Mouse (Mus musculus): ENCODE data around the gene Ube2o. TPM values are rescaled to one million over a fixed set of nuclear protein-coding genes. Genes with fewer than 3 reads are reported as not detected.

Ube2o gene
- polyA plus RNA-seq, 1 experiment = 27.8 TPM

DNA sequence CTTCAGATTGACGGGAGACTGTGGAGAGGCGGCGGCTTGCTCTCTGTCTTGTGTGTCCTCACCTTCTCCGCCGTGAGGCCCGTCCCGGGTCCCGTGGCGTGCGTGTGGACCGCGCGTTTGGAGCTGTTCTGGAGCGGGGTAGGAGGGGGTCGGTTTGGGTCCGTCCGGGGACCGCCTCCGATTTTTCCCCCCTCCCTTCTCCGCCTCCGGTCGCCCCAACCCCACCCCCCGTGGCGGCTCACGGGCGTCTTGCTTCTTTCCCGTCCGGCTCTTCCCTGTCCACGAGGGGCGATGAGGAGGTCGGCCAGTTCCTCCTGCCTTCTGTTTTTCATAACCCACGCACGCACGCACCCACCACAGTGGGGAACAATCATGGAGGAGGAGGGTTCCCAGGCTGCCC, 82.7 kb downstream of the Ube2o start:
- no peak for TF ChIP-seq GATA1 (IDR thresholded peaks at IDR 0.05; ENCODE audit: low read length)

DNA sequence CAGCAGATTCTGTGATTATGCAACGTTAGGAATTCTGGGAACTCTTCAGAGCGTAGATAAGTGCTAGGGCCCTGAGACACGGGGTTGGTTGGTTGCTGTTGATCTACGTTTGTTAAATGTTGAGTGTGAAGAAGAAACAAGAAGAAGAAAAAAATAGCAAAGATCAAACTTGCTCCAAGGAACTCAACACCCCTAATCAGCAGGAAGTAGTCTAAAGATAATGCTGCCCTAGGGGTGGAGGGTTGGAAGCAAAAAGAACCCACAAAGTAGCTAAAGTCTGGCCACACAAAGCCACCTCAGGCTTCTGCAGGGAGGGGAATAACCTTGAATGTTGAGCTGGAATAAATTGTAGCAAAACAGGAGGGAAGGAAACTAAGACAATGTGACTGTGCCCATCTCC, 83.9 kb downstream of the Ube2o start:
- TF ChIP-seq GATA1 (IDR thresholded peaks at IDR 0.05; ENCODE audit: low read length) = no peak

DNA sequence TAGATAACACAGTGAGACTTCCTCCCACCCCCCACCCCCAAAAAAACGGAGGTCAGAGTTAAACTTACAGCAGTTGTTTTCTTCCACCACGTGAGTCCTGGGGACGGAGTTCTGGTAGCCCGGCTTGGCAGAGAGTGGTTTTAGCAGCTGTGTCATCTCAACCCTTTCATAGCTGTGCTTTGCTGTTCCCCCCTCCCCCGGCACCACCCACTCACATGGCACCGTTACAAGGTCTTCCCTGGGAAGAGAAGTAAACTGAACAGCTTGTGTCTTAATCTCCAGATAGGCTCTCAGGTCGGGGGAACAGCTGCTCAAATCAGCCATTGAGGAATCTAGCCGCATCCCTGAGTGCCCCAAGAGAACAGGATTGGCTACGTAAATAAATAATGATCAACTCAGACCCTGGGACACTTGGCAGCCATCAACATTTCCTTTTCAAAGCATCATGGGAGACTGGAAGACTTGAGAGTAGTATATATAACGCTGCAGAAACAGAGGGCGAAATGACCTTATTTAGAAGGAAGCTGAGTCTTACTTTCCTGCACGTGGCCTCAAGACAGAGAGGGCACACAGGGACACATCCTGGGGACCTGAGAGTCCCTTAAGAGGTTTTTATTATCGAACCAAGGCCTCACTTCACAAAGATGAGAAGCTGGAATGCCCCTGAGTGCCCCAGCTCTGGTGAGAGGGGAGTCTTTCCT, 86.6 kb downstream of the Ube2o start:
- TF ChIP-seq GATA1 (IDR thresholded peaks at IDR 0.05; ENCODE audit: low read length) = no peak

DNA sequence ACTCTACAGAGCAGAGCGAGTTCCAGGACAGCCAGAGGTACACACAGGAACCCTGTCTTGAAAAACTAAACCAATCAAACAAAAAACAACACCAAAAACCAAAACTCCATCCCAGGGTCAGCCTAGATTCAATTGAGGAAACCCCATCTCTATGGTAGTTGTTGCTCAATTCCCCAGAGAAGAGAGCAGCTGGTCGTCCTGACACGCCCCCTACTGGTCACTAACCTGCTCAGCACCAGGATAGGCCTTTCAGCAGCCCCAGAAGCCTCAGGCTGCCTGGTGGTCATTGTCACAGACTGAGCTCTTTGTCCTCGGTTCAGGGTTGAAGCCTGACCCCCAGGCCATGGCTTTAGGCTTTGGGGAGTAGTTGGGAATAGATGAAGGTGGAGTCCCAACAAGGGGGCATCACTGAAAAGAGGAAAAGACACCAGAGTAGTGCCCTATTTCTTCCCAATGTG, 87.4 kb downstream of the Ube2o start, which contains the start of gene Prpsap1:
Prpsap1 (minus strand) TSS at position 408 of the 458 bp plus-strand sequence.
- no peak for TF ChIP-seq GATA1 (IDR thresholded peaks at IDR 0.05; ENCODE audit: low read length)

DNA sequence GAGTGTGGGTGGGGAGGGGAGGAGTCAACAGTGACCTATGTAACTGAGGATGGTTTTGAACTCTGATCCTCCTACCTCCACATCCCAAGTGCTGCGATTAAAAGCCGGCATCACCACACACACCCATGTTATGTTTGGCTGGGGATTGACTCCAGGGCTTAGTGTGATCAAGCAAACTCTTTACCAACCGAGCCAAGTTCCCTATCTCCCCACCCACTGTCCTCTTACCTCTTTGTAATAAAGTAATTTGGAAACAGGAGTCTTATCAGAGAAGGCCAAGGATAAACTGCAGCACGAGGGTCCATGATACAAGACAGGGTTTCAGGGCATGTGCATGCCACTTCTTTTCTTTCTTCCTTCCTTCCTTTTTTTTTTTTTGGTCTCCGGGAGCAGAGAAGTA, 88.1 kb downstream of the Ube2o start:
- no peak for TF ChIP-seq GATA1 (IDR thresholded peaks at IDR 0.05; ENCODE audit: low read length)

DNA sequence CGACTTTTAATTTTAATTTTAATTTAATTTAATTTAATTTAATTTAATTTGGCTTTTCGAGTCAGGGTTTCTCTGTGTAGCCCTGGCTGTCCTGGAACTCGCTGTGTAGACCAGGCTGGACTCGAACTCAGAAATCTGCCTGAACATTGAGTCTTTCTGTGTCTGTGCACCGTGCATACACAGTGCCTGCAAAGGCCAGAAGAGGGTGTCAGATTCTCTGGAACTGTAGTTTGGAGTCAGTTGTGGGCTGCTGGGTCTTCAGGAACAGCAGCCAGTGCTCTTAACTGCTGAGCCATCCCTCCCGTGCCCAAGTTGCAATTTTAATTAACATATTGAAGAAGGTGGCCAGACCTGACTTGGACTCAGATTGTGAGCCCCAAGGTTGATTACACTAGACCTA, 89.9 kb downstream of the Ube2o start:
- no peak for TF ChIP-seq GATA1 (IDR thresholded peaks at IDR 0.05; ENCODE audit: low read length)

DNA sequence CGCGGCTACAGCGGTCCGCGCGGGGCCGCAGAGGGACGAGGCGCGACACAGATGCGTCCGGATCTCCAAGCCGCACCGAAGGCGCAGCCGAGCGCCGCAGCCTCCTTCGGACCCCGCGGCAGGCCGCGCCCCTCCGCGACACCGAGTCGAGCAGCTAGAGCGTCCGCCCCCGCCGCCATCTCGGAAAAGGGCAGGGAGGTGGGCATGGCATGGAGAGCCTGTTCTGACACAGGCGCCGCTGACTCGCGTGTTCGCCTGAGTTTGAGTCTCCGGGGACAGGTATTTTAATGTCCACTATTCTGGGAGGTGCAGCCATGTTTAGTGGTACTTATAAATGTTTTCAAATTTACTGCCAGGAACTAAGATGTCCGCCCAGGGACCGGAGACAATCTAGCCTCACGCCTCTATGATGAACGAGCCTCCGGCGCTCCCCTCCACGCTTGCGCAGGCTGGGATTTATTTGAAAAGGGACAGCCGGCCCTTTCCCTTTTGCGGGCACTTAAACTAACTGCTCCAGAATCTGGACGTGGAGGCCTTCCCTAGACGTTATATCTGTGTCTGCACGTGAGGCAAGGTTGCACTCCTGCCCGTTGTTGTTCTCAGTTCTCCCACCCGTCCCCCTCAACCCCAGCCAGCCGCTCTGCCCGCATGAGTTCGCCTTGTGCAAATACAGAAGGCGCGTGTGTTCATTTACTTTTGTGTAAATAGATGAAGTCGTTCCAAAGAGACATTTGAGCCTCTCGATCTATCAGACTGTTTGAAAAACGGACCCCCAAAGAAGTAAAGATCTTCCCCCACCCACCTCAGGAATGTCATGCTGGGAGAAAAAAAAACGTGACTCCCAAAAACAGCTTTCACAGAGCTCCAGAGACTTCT, 90.8 kb downstream of the Ube2o start:
- no peak for TF ChIP-seq GATA1 (IDR thresholded peaks at IDR 0.05; ENCODE audit: low read length)

DNA sequence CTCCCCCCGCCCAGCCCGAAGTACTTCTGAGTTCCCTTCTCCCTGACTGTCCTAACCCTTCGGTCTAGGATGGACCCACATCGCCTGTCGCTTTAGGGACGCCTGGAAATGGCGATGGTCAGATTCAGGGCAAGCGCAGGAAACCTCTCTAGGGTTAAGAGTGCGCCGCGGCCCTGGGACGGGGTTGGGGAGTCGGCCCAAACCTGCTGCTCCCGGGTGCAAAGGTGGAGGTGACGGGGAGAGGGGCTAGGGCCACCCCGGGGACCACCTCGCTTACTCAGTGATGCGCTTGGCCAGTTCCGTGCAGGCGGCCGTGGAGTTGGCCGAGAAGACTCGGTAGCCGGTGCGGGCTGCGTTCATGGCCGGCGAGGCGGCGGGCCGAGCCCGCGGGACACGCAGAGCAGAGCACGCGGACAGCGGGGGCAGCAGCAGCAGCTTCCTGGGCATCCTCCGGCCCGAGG, 91.4 kb downstream of the Ube2o start:
- no peak for TF ChIP-seq GATA1 (IDR thresholded peaks at IDR 0.05; ENCODE audit: low read length)

DNA sequence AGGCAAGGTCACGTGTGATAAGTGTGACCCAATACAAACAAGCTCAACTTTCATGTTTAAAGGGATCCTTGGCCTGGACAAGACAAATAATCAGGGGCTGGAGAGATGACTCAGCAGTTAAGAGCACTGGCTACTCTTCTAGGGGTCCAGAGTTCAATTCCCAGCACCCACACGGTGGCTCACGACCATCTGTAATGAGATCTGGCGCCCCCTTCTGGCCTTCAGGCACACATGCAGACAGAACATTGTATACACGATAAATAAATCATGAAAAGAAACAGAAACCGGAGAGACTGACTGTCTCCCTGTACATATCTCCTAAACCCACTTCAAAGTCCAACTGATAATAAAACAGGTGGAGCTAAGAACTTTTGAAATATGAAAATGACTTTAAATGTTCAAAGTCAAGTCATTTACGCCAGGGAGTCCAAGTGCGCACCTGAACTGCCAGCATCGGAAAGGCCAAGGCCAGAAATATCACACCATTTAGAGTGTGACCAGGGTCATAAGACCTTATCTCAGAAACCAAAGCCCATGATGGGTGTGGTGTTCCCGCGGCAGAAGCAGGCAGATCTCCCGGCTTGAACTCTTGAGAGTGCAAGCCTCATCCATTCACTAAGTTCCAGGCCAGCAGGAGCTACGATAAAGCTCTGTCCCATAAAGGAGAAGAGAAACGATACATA, 92.4 kb downstream of the Ube2o start:
- no peak for TF ChIP-seq GATA1 (IDR thresholded peaks at IDR 0.05; ENCODE audit: low read length)

DNA sequence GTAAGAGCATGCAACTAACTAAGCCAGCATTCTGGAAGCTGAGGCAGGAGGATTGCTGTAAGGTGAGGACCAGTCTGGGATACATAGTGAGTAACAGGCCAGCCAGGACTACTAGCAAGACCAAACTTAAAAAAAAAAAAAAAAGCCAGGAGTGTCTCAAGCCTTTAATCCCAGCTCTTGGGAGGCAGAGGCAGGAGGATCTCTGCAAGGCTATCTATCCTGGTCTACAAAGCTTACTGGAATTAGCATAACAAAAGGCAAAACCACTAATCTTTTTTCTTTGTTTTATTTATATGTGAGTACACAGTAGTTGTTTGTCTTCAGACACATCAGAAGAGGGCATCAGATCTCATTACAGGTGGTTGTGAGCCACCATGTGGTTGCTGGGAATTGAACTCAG, 93.0 kb downstream of the Ube2o start:
- TF ChIP-seq GATA1 (IDR thresholded peaks at IDR 0.05; ENCODE audit: low read length) = no peak

Other genes starting within 250 kb of the Ube2o start
- 0.02 TPM in 1 of 2 replicates, not detected in the other for gene Foxj1, start 246.0 kb downstream of the Ube2o start, polyA plus RNA-seq (2012)
- not detected in 2 replicates for gene Rnf157, start 168.4 kb downstream of the Ube2o start, polyA plus RNA-seq (2012)
- gene Ubald2, start 147.4 kb downstream of the Ube2o start, polyA plus RNA-seq (2012) = 733 and 1,549 TPM in 2 replicates
- not detected in 2 replicates for gene Qrich2, start 115.2 kb downstream of the Ube2o start, polyA plus RNA-seq (2012)
- 76.5 and 115 TPM in 2 replicates for gene Prpsap1, start 87.2 kb downstream of the Ube2o start, polyA plus RNA-seq (2012)
- 206 and 262 TPM in 2 replicates for gene Sphk1, start 50.5 kb downstream of the Ube2o start, polyA plus RNA-seq (2012)
- not detected in 2 replicates for gene Aanat, start 5.0 kb upstream of the Ube2o start, polyA plus RNA-seq (2012)
- gene Rhbdf2, start 45.6 kb upstream of the Ube2o start, polyA plus RNA-seq (2012) = 4.8 and 5.3 TPM in 2 replicates
- 0.52 and 0.56 TPM in 2 replicates for gene Prcd, start 72.1 kb upstream of the Ube2o start, polyA plus RNA-seq (2012)
- gene Cygb, start 72.9 kb upstream of the Ube2o start, polyA plus RNA-seq (2012) = not detected in 2 replicates
- gene St6galnac1, start 194.1 kb upstream of the Ube2o start, polyA plus RNA-seq (2012) = not detected in 2 replicates
- gene Mxra7, start 246.6 kb upstream of the Ube2o start, polyA plus RNA-seq (2012) = not detected in 2 replicates